Mouse (Mus musculus): ENCODE measurements around the gene Rln1. TPM values are rescaled to one million over a fixed set of nuclear protein-coding genes. Genes with fewer than 3 reads are reported as not detected.

Gene Rln1
- not detected in 2 replicates for polyA plus RNA-seq (2012; rRNA removed)

DNA sequence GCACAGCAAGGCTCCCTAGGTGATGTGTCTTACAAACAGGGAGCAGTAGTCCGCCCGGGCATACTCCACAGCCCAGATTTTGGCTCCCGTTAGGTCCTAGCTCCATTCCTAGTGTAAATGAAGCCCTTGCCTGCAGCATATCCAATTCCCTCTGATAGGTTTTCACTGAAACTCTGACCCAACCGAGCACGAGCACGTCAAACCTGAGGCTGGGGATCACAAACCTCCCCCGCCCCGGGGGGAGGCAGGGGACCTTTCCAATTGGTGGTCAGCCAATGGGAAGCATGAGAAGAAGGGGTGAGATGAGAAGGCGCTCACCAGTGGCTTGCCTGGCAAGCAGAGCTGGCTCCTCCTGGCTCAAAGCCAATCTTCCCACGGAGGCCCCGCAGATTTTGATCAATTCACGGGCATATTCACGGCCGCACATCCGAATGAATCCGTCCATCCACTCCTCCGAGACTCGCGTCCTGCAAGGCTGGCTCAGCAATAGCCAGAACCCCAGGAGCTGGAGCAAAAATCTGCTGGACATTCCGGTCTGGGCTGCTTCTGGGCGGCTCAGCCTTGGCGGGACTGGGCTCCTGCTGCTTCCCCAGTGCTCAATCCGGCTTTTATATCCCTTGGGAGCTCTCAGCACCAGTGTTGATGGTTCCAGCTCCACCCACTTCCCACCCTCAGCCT lies at the start of gene Rln1:
Gene Rln1, minus strand, starts transcription at position 603 of the 678 bp plus-strand sequence.
- Histone ChIP-seq H3K4me1 (ENCODE audit: control insufficient read depth, insufficient read depth, low read length) (no peaks in the 10 kb centered on the region), H3K4me3 (replicated peaks; ENCODE audit: extremely low read depth, low read depth, low read length) (no peak within 1 kb of the TSS)
- DNase-seq: no peak
- TF ChIP-seq CTCF (IDR thresholded peaks at IDR 0.05; ENCODE audit: insufficient read depth, low read length) (no peak), POLR2A (IDR thresholded peaks at IDR 0.05; ENCODE audit: borderline replicate concordance, extremely low read depth, low read depth, low read length) (no peak)
- WGBS: 5% methylated on average over 23 of the region's 23 CpGs

DNA sequence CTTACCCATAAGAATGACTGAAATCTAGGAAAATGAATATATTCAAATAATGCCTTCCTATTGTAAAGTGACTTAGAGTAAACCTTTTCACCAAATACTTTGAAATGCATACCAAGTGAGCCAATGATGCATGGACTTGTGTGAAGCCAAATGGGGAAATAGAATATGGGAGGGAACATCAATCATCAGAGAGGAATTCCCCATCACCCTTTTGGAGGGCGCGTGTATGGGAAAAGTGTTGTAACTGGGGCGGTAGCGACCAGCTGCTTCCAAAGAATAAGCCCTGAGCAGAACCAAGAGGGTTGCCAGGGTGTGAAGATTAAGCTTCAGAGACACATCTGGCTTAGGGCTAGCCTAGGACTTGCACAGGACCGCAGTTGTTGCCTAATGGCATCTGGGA lies 48.9 kb upstream of the Rln1 start:
- no peak for DNase-seq
- WGBS: 79% methylated on average over 5 of the region's 5 CpGs
- TF ChIP-seq POLR2A (IDR thresholded peaks at IDR 0.05; ENCODE audit: borderline replicate concordance, extremely low read depth, low read depth, low read length) (no peak), CTCF (IDR thresholded peaks at IDR 0.05; ENCODE audit: insufficient read depth, low read length) (no peak)
- H3K4me1 ChIP-seq (ENCODE audit: control insufficient read depth, insufficient read depth, low read length): no peaks in the 10 kb centered on the region
- H3K4me3 ChIP-seq (replicated peaks; ENCODE audit: extremely low read depth, low read depth, low read length): no peak overlapping the region

GRCm38 (mm10) chr19:29379839-29380603 lies 45.6 kb upstream of the Rln1 start:
- Histone ChIP-seq H3K4me3 (replicated peaks; ENCODE audit: extremely low read depth, low read depth, low read length) (no peak overlapping the region), H3K4me1 (ENCODE audit: control insufficient read depth, insufficient read depth, low read length) (no peaks in the 10 kb centered on the region)
- no peak for TF ChIP-seq CTCF (IDR thresholded peaks at IDR 0.05; ENCODE audit: insufficient read depth, low read length)
- TF ChIP-seq POLR2A (IDR thresholded peaks at IDR 0.05; ENCODE audit: borderline replicate concordance, extremely low read depth, low read depth, low read length): no peak
- WGBS: 83% methylated on average over 14 of the region's 14 CpGs
- DNase-seq: no peak

- Histone ChIP-seq H3K4me1 (ENCODE audit: control insufficient read depth, insufficient read depth, low read length) (peaks cover 5% of the 10 kb centered on the region), H3K4me3 (replicated peaks; ENCODE audit: extremely low read depth, low read depth, low read length) (no peak overlapping the region)
- TF ChIP-seq CTCF (IDR thresholded peaks at IDR 0.05; ENCODE audit: insufficient read depth, low read length): no peak
- no peak for TF ChIP-seq POLR2A (IDR thresholded peaks at IDR 0.05; ENCODE audit: borderline replicate concordance, extremely low read depth, low read depth, low read length)
- DNase-seq: no peak
- WGBS: 80% methylated on average over 3 of the region's 3 CpGs
Measured at GRCm38 (mm10) chr19:29376382-29376781, 41.9 kb upstream of the Rln1 start.

- WGBS: 91% methylated on average over 9 of the region's 9 CpGs
- H3K4me3 ChIP-seq (replicated peaks; ENCODE audit: extremely low read depth, low read depth, low read length): no peak overlapping the region
- peaks cover 6% of the 10 kb centered on the region for H3K4me1 ChIP-seq (ENCODE audit: control insufficient read depth, insufficient read depth, low read length)
- no peak for DNase-seq
- TF ChIP-seq POLR2A (IDR thresholded peaks at IDR 0.05; ENCODE audit: borderline replicate concordance, extremely low read depth, low read depth, low read length) (no peak), CTCF (IDR thresholded peaks at IDR 0.05; ENCODE audit: insufficient read depth, low read length) (no peak)
Measured at GRCm38 (mm10) chr19:29374947-29375346, 40.5 kb upstream of the Rln1 start.

DNA sequence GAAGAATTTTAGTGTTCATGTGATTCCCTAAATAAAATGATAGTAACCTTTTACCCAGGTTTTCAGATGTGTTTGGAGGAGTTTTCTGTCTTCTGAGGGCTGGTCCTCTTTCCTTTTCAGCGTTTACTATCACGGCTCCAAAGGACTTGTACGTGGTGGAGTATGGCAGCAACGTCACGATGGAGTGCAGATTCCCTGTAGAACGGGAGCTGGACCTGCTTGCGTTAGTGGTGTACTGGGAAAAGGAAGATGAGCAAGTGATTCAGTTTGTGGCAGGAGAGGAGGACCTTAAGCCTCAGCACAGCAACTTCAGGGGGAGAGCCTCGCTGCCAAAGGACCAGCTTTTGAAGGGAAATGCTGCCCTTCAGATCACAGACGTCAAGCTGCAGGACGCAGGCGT lies 39.0 kb upstream of the Rln1 start:
- DNase-seq: no peak
- Histone ChIP-seq H3K4me3 (replicated peaks; ENCODE audit: extremely low read depth, low read depth, low read length) (no peak overlapping the region), H3K4me1 (ENCODE audit: control insufficient read depth, insufficient read depth, low read length) (peaks cover 6% of the 10 kb centered on the region)
- WGBS: 54% methylated on average over 11 of the region's 11 CpGs
- TF ChIP-seq CTCF (IDR thresholded peaks at IDR 0.05; ENCODE audit: insufficient read depth, low read length): no peak
- TF ChIP-seq POLR2A (IDR thresholded peaks at IDR 0.05; ENCODE audit: borderline replicate concordance, extremely low read depth, low read depth, low read length): no peak

GRCm38 (mm10) chr19:29372621-29373020 lies 38.2 kb upstream of the Rln1 start:
- 73% methylated on average over 3 of the region's 3 CpGs for WGBS
- TF ChIP-seq CTCF (IDR thresholded peaks at IDR 0.05; ENCODE audit: insufficient read depth, low read length) (no peak), POLR2A (IDR thresholded peaks at IDR 0.05; ENCODE audit: borderline replicate concordance, extremely low read depth, low read depth, low read length) (no peak)
- Histone ChIP-seq H3K4me3 (replicated peaks; ENCODE audit: extremely low read depth, low read depth, low read length) (no peak overlapping the region), H3K4me1 (ENCODE audit: control insufficient read depth, insufficient read depth, low read length) (peaks cover 6% of the 10 kb centered on the region)
- no peak for DNase-seq

- peaks cover 6% of the 10 kb centered on the region for H3K4me1 ChIP-seq (ENCODE audit: control insufficient read depth, insufficient read depth, low read length)
- DNase-seq: no peak
- TF ChIP-seq CTCF (IDR thresholded peaks at IDR 0.05; ENCODE audit: insufficient read depth, low read length): no peak
- TF ChIP-seq POLR2A (IDR thresholded peaks at IDR 0.05; ENCODE audit: borderline replicate concordance, extremely low read depth, low read depth, low read length): no peak
- 28% methylated on average over 4 of the region's 4 CpGs for WGBS
- H3K4me3 ChIP-seq (replicated peaks; ENCODE audit: extremely low read depth, low read depth, low read length): peak overlapping the region; percentile 68
Measured at GRCm38 (mm10) chr19:29372138-29372537, 37.7 kb upstream of the Rln1 start.

DNA sequence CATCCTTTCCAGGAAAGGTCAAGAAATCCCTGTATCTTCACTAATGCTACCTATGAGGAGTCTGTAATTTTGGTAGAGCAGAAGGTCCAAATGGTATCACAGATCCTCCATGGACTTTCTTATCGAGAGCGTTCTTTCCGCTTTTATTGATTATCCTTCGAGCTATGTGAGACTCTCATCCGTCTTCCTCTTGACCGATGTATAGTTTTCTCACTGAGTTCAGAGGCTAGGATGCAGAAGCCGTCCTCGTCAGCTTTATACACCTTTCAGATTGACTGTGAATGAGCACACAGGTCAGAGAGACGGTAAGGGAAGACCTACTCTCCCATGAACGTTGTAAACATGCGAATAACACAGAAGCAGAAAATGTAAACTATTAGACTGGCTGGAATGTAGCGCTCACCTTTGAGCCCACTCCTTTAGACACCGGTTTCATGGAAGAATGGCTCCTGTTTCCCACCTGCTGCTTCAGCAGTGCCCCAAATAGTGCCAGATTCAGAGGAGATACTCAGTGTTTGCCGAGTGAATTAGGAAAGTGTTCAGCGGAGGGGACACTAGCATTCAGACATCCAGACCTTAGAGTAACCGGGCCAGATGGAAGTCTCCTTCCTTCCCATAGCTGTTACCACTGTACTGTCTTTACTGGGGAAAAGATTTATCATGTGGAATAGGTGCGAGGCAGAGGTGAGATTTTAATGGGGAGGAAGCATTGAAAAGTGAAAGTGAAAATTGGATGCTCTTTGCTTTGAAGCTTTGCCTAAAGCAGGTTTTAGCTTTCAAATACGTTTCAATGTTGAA lies 37.0 kb upstream of the Rln1 start:
- TF ChIP-seq POLR2A (IDR thresholded peaks at IDR 0.05; ENCODE audit: borderline replicate concordance, extremely low read depth, low read depth, low read length) (no peak), CTCF (IDR thresholded peaks at IDR 0.05; ENCODE audit: insufficient read depth, low read length) (no peak)
- Histone ChIP-seq H3K4me1 (ENCODE audit: control insufficient read depth, insufficient read depth, low read length) (peaks cover 6% of the 10 kb centered on the region), H3K4me3 (replicated peaks; ENCODE audit: extremely low read depth, low read depth, low read length) (peak overlapping the region; percentile 68)
- peak; percentile 30 for DNase-seq
- whole genome bisulfite sequencing: 54% methylated on average over 18 of the region's 18 CpGs

All from lung, adult 2 months (tissue).